Mouse (Mus musculus) cerebellum, adult 8-10 months (tissue): ENCODE measurements around the gene Ptcd2.
A peak's percentile ranks its signal among the peaks of the same experiment; 100 is the strongest.

ENCODE experiments used
- DNase-seq: peaks from one replicate; pipeline ENCODE4 v3.0.0; 2022

Gene Ptcd2

DNA sequence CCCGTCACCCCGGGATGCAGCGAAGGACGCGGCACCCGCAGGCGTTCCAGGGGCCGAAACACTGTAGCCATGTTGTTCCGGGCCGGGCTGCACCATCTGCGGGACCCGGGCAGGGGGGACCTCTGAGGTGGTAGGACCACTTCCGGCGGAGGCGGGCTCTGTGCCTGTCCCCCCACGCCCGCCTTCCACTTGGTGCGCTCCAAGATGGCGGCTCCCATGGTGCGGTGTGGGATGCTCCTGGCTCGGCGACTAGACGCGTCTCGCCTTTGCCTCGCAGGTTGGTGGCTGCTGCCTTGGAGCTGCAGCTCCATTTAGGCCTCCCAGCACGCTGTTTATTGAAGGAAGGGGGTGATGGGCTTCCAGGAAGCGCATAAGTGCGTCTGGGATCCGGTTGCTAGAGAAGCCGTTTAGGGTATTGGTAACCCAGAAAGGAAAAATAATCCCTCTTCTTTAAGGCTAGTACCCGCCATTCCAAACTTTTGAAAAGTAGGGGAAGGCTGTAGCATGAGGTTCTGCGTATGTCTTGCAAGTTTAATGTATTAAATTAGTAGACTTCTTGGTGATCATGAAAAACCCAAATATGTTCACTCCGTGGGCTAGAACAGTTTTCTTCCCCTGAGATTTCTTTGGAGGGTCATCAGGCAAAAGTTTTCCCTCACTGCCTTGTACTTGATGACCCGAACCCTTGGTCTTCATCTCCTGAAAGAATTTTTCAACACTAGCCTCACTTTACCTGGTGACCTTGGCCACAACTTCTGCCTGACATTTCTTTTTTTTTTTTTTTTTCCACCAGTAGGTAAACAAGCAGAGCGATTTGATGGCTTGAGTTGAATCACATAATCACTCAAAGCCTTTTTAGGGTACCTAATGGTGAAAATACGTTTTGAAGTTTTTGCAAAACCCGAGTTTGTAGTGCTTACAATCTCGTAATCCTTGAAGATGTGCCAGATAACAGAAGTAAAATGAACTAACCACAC lies at the start of gene Ptcd2, which contains the start of gene Mrps27:
Ptcd2 (minus strand) TSS at position 107 of the 977 bp plus-strand sequence.
Mrps27 (plus strand) TSS at position 188 of the 977 bp plus-strand sequence.
- DNase-seq: peak; percentile 98

DNA sequence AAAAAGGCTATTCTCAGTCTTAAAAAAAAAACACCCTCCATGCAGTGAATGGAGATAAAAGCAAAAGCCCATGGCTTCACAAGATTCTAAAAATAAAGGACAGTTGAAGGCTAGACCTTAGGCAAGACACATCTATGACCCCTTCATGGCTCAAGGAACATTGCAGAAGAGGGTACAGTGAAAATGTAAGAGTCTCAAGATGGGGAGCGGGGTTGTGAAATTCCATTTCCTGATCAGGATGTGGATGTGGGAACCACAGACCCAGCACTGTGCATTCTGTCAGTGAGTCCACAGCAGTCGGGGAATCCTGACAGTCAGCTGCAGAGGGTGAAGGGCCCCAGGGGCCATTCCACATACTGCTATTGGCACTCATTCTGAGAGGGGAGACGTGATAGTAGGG lies 48.6 kb upstream of the Ptcd2 start:
- no peak for DNase-seq

DNA sequence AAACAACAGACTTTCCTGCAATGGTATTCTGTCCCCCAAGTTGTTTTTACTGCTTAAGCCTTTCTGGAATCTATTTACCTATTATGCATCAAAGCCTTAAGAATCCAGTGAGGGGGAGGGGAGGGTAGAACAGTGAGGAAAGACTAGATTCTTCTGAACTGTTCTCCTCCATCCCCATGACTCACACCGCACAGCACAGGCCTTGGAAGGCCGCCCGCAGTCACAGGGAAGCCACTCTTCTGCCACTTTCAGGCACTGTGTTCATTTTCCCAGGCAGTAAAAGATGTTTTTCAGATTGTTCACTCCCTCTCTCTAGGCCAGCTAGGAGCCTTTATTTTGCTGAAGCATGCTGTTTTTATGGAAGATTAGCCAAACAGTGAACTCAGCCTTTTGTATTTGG lies 46.9 kb upstream of the Ptcd2 start:
- peak; percentile 69 for DNase-seq

DNA sequence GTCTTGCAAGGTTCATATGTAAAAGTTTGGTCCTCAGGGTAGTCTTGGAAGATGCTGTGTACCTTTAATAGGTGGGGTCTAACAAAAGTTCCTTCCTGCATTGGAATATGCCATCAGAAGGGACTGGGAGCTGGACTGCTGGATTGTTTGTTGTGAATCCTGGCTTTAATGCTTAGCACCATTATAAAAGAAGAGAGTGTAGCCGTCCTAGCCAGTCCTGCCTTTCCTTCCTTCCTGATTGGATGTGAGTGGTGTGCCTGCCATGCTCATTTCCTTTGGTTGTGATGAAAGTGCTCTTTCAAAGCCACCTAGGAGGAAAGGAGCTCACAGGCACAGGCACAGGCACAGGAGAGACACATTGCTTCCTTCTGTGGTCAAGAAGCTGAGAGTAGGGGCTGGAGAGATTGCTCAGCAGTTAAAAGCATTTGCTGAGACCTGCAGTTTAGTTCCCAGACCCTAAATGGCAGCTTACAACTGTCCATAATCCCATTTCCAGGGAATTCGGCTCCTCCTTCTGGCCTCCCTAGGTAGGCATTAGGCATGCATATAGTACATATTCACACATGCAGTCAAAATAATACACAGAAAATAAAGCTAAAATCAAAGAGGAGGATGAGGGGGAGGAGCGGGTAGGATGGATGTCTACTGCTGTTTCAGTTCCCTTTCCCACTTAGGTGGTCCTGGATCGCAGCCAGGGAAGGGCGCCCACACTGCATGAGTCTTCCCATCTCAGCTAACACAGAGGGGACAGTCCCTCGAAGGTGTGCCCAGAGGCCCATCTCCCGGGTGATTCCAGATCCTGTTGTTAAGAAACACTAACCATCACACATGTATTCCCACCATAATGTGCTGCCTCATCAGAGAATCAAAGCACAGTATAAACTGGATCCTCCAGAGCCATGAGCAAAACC lies 43.7 kb upstream of the Ptcd2 start:
- DNase-seq: no peak

DNA sequence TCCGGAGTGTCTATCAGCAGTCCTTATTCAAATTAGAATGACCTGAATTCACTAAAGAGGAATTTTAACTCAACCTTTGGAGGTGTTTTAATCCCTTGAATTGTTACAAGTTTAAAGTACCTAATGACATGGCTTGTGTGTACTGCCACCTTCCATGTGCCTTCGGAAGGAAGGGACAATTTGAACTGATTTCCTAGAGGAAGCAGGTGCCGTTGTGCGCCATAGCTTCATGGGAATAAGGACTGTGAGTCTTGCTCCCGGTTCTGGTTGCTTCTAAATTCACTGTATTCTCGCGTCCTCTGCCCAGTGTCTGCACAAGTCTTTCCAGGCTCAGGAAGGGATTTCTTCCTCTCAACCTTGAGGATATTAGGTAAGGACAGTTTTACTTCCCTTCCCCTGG lies 41.8 kb upstream of the Ptcd2 start:
- no peak for DNase-seq

DNA sequence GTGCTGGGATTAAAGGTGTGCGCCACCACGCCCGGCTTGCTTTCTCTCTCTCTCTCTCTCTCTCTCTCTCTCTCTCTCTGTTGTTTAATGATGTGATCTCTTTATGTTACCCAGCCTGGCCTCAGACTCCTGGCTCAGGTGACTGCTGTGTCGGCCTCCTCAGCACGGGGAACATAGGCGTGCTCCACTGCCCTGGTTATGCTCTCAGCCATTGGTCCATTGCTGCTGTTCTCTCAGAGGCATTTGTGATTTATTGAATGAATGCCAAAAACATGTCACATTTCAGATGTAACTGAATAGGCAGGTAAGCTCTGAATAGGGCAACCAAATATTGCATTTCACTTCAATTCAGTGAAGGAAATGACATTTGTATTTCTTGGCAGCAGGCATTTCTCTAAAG lies 41.4 kb upstream of the Ptcd2 start:
- no peak for DNase-seq

DNA sequence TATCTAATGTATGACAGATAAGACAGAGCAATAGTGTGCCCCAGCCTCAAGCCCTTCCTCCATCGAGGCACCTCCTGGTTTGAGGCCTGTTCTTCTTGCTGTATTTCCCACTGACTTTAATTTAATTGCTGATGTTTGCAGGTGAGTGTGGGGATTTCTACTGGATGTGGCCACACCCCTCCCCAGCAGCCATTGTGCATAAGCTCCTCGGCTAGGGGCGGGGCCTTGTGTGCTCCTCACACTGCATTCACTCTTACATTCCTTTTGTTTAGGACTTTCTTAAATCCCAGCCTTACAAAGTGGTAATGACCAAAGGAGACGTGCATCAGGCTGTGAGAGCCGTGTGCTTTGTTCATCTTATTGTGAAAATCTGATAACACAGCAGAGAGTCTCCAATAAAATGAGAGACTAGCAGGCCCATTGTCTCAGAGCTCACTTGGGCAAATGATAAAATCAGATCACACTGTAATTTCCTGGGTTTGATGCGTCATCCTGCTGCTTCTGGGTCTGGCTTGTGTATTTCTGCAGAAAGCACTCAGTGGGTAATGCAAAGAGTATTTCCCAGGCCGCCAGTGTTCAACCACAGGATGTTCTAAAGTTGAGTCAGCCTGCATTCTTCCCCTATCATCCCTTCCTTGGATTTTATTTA lies 40.2 kb upstream of the Ptcd2 start:
- DNase-seq: no peak

DNA sequence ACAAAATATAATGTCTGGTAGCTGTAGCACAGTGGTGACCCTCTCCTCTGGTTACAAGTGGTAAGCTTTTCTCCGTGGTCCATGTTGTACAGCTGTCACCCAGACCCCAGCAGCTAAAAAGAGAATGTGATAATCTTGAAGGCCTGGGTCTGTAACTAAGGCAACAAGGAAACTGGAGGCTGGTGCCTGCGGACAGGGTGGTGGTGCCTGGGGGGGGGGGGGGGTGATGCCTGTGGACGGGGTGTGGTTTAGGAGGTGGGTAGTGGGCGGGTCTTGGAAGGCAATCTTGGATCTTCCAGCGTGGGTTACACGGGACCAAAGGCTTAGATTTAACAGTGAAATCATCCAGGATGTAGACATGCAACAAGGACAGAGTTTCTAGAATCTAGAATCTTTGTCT lies 37.9 kb upstream of the Ptcd2 start:
- no peak for DNase-seq

DNA sequence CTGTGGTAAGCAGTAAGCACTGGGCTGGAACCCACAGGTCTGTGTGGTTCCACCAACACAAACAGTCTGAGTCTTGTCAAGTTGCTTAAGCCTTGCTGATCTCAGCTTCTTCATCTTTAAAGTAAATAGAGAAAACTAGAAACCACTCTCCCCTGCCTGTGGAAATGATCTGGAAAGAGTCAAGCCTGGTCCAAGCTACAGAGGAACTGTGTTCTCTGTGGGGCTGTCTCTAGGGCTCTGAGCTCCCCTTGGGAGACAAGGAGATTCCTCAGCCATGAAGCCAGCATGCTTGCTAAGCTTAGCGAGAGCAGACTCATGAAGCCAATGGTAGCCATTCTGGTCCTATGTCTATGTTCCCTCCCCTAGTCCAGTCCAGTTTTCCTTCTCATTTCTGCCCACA lies 33.7 kb upstream of the Ptcd2 start:
- no peak for DNase-seq

DNA sequence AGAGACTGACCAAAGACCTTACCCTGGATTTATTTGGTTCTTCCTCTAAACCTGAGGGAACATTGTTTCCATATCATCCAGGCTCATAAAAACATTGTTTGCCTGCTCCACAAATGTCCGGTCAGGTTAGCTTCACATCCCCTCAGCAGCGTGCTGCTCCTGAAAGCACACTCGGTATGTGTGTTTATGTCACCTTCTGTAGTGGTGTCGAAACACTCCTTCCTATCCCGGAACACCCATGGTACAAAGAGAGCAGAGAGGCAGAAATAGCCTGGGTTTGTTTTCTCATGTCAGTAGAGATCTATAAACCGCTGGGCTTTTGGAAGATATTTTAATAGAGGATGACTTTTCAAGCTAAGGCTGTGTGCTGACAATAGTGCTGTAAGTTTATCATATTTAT lies 32.5 kb upstream of the Ptcd2 start:
- DNase-seq: no peak

DNA sequence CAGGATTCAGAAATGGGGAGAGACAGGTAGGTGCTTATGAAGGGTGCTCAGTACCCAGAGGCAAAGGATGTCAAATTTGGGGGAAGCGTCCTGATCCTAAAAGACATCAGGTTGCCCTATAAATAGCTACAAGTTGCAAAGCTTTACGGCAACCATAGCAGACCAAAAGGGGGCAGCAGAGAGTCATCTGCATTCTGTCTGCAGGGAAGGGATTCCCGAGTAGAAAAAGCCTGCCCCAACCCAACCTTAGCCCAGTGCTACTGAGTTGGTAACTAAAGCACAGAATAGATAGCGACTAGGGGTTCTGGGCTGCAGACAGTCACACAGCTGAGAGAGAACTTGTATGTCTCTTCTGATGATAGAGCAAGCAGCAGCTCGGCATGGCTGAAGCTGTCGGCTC lies 31.0 kb upstream of the Ptcd2 start:
- peak; percentile 86 for DNase-seq

DNA sequence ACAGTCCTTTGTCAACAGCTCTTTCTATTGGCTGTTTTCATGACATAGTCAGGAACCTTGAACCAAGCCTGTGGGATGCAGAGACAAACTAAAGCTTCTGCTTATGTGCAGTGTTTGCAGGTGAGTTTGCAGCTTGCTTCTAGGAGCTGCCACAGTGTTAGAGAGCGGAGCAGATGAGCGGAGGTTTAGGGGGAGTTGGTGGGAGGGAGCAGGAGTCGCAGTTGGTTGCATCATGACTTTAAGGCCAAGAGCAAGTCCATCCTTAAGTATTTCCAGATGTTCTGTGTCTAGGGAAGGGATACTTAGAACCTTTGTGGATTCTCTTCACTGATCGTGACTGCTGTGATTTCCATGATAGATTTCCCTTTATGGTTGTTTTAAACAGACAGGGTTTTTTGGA lies 29.7 kb upstream of the Ptcd2 start:
- no peak for DNase-seq

DNA sequence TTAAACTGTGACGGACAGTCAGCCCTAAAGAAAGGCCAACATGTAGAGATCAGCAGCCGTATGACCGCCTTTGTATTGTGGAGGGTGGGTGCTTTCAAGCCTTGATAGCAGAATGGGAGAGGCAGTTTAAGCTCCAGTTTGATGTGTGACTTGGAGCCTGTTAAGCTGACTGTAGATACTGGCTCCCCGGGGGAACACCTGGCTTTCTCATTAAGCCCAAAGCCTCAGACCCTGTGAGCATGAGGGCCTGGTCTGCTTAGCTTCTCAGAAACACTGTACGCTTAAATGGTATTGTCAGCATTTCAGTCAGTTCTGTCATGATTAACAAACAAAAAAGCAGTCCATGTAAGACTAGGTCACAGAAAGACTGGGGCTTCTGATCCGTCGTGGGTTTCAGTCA lies 29.2 kb upstream of the Ptcd2 start:
- no peak for DNase-seq

DNA sequence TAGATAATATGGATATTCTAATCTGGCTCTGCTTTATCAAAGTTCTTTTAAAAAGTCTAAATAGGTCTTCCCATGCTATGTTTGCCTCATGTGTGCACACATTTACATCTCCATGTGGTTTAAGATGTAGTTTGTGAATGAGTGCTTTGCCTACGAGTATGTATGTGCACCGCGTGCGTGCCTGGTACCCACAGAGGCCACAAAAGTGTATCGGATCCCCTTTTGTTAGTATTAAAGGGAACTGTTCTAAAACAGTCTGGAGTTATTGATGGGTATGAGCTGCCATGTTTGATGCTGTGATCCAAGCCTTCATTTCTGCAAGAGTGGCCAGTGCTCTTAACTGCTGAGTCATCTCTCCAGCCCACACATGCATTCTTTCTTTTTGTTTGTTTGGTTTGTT lies 26.8 kb upstream of the Ptcd2 start:
- no peak for DNase-seq

DNA sequence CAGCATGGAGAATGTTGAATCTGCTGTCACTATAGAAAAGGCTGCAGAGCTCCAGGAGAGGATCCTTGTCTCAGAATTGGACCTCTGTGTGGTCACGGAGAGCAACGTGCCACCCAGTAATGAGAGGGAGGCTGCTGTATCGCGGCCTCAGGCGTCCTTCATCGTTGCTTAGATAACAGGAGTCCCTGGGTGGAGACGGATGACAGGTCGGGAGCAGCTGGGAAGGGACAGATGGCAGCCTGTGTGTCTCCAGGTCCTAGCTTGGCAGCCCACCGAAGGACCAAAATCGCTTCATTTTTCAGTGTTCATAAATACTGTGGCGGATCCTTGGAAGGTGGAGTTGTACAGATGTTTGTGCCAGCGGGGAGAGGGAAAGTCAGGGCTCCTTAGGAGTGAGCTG lies 24.6 kb upstream of the Ptcd2 start:
- peak; percentile 67 for DNase-seq

DNA sequence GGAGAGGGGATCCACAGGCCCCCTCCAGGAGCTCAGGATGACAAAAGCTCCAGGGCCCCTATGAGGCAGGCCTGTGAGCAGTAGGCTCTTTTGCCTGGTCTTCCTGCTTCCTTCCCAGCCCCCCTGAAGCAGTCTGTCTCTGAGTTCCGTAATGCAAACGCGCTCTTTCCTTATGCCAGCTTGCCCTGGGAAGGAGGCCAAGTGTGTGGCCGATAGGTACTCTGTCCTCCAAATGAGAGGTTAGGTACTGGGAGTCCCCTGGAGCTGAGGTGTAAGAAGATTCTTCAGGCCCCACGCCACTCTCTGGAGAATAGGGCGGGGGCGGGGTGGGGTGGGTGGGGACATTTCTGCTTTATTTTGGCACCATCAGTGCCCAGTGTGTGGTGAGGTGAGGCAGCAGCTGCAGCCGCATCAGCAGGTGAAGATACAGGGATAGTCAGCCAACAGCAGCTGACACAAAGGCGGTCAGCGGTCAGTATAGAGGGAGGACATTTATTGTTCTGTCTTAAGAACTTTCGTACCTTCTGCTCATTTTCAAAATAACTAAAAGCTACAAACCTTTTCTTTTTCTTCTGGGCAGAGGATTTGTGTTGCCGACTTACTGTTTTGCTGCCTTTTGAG lies 23.2 kb upstream of the Ptcd2 start:
- DNase-seq: no peak

DNA sequence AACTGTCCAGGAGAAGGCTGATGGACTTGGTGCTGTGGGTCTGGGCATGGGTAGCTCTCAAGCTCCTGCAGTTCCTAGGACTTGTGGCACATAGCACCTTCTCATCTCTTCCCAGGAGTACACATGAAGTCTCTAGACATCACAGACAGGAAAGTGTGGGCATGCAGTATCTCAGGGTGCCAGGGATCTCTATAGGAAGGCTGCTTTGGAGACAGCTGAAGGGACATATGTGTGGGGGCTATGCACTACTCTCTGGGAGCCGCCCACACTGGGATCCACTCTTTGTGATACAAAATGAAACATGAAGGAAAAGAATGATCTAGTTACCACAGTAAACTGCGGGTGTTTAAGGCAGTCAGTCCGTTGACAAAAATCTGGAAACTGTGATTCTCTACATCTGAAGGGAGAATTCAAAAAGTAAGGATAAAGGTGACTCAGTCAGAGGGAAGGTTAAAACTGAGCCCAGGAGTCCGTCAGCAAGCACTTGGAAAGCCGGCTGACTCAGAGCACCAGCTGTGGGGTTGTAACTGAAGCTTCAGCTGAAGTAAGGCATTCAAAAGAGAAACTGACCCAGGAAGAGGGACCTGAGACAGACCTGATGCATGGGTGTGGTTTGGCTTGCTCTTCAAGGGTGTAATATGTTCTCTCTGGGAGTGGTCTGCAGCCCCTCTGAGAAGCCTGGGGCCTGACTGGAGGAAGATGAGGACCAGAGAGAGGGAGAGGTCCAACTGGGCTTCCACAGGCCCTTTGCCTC lies 22.1 kb upstream of the Ptcd2 start:
- DNase-seq: no peak

DNA sequence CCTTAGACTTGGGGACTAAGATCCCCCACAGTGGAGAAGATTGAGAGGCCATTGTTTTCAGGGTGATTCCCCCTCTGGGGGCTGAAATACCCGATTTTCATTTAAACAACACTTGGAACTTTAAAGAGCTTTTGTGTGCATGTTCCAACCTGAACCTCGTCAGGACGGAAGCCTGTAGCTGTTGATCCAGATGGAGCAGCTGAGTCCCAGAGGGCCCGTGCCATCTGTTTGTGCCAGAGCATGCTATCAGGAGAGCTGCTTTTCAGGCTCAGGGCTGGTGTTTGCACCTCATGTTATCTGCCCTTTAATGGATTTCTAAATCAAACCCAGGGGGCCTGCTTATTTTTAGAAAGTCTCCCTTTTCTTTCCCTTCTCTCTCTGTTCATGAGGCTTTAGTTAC lies 19.4 kb upstream of the Ptcd2 start:
- DNase-seq: no peak

DNA sequence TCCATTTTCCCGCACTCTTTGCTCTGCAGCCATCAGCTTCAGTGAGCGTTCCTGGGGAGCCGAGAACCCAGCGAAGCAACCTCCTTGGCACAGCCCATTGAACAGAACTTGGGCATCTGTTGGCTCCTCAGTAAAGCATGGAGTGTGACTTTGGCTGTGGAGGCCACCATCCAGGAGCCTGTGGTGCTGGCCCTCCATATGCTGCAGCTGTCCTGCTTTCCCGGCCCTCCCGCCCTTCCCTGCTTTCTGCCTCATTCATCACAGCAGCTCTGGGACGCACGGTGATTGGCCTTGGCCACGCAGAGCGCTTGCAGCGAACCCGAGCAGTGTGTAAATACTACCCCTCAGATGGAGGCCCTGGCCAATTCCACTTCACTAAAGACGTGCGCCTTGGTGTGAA lies 14.4 kb upstream of the Ptcd2 start:
- DNase-seq: peak; percentile 66

DNA sequence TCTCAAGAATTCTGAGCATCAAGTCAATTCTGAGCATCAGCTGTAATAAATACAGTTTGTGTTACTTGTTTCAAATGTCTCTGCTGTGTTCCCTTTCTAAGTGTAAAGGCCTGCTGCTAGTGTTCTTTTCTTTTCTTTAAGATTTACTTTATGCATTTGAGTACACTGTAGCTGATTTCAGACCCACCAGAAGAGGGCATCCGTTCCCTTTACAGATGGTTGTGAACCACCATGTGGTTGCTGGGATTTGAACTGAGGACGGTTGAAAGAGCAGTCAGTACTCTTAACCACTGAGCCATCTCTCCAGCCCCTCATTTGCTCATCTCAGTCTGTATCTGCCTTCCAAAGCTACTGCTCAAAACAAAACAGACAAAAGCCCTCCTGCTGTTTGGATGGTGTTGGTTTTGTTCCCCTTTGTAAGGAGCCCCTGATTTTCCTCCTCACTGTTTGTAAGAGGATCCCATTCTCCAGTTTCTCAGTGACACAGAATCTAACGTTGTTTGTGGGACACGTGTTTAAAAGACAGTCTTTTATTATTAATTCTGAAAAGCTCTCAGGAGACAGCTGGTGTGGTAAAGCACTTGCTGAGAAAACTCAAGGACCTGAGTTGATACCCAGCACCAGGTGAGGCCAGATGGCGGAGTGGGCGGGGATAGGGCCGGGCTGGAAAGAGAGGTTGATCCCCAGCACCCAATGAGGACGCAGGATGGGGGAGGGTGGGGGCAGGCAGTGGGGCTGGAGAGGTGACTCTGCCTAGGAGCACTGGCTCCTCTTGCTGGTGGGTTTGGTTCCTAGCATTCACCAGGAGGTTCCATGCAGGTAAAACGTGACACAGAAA lies 12.1 kb upstream of the Ptcd2 start:
- no peak for DNase-seq

DNA sequence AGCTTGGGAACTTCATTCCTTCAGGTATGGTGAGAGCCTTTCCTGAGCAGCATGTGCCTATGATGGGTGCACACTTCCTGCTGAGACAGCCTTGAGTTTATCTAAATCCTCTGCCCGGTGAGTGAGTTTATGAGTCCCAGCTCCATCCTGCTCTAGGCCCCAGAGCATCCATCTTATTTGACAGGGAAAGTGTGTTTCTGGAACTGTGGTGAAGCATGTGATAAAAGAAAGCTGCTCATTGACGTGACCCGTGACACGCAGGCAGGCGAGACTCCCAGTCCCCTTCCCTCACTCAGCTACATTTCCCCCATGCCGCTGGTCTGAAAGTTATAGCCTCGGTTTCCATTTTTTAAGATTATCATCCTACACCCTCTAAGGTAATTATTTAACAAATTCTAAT lies 11.4 kb upstream of the Ptcd2 start:
- DNase-seq: no peak
